Mouse (Mus musculus) midbrain, embryonic 14.5 days (tissue): Measurements from ENCODE around the gene Phex. TPM values are rescaled to one million over a fixed set of nuclear protein-coding genes. Genes with fewer than 3 reads are reported as not detected.

Experiments used
- ATAC-seq: fragments of 200-750 bp; cut with Nextera tagmentation; 2 replicates; pipeline ENCODE4 v1.8.0; 2017; ENCODE audit warnings: moderate number of reproducible peaks, moderate library complexity; ENCODE audit not compliant: low FRiP score, low TSS enrichment
- DNase-seq: peaks from one replicate; pipeline ENCODE4 v3.0.0-alpha.2; 2015
- H3K27ac ChIP-seq: fragments of 300-500 bp; sonication (generic); replicated peaks from 2 replicates; pipeline ENCODE4 v1.5.1; 2014; ENCODE audit warnings: mild to moderate bottlenecking, low read depth, low read length, moderate library complexity
- H3K27me3 ChIP-seq: fragments of 300-500 bp; sonication (generic); 2 replicates; pipeline ENCODE4 v1.6.1; 2014; ENCODE audit warnings: low read length, control low read depth, mixed read lengths; ENCODE audit not compliant: control insufficient read depth, insufficient read depth
- H3K36me3 ChIP-seq: fragments of 300-500 bp; sonication (generic); 2 replicates; pipeline ENCODE4 v1.6.1; 2014; ENCODE audit warnings: low read length, control low read depth; ENCODE audit not compliant: control insufficient read depth, insufficient read depth
- H3K4me1 ChIP-seq: fragments of 300-500 bp; sonication (generic); 2 replicates; pipeline ENCODE4 v1.6.1; 2014; ENCODE audit warnings: mild to moderate bottlenecking, antibody characterized with exemption, low read length, control low read depth; ENCODE audit not compliant: control insufficient read depth, insufficient read depth
- H3K4me2 ChIP-seq: fragments of 300-500 bp; sonication (generic); 2 replicates; pipeline ENCODE4 v1.6.1; 2014; ENCODE audit warnings: mild to moderate bottlenecking, low read length, moderate library complexity
- H3K4me3 ChIP-seq: fragments of 300-500 bp; sonication (generic); replicated peaks from 2 replicates; pipeline ENCODE4 v1.5.1; 2014; ENCODE audit warnings: low read depth, low read length
- H3K9ac ChIP-seq: fragments of 300-500 bp; sonication (generic); replicated peaks from 2 replicates; pipeline ENCODE4 v1.6.1; 2014; ENCODE audit warnings: mild to moderate bottlenecking, low read length, moderate library complexity
- H3K9me3 ChIP-seq: fragments of 300-500 bp; sonication (generic); 2 replicates; pipeline ENCODE4 v1.6.1; 2016; ENCODE audit warnings: low read length, control low read depth, mixed read lengths; ENCODE audit not compliant: control insufficient read depth
- WGBS: fragments of 180-500 bp; shearing (Covaris S2); extraction: QIAGEN DNeasy Blood & Tissue Kit; methylation state at CpG from one replicate; pipeline ENCODE4 v1.1.7; 2014; 5-methylcytosine and 5-hydroxymethylcytosine counted together
- polyA plus RNA-seq: library from polyadenylated mRNA; unstranded; fragments of >200 nt; fragmentation: Nextera tagmentation; extraction: Ambion mirVana; gene quantifications from 2 replicates; pipeline ENCODE4 v1.2.1, GENCODE M21; 2014

Phex gene
- polyA plus RNA-seq, 1 experiment from 2014 or later, result 0.67 TPM

DNA sequence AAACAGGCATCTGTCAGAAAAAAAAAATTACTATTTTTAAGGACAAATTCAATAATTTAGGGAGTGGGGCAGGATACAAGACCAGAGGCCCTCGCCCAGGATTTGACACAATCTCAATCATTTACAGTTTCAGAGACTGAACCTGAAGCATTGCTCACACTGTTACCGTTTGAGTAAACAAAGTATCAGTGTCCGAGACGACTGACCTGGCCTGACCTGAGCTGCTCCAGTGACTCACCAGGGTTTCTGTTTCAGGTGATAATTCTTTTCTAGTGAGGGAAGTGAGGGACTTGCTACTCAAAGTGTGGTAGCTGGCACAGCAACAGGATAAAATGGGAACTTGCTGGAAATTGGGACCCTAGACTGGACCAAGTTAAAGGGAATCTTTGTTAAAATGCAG lies 80.4 kb downstream of the Phex start:
- no peak for ATAC-seq

DNA sequence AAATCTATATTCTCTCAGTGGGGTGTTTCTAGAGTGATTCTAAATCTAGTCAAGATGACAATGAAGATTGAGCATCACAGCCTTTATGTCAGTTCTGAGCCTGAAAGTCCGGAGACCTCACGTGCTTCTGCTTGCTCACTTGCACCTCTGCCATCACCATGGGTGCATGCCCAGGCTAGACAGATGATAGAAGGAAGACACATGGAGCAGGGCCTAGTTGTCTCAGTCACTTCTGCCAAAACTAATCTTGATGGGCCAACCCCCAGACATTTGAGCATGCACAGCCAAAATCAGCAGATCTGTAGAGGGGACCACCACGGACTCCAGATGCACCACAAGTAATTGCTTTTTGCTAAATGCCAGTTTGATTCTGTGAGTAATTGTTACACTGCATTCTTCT lies 85.3 kb downstream of the Phex start:
- no peak overlapping the region for H3K4me3 ChIP-seq
- ATAC-seq, result no peak
- no peaks in the 10 kb centered on the region for H3K9me3 ChIP-seq
- no peaks in the 10 kb centered on the region for H3K4me1 ChIP-seq
- H3K36me3 ChIP-seq, result no peaks in the 10 kb centered on the region
- WGBS, result 88% methylated on average over 3 of the region's 3 CpGs
- no peak overlapping the region for H3K9ac ChIP-seq
- no peak overlapping the region for H3K27ac ChIP-seq
- no peak overlapping the region for H3K4me2 ChIP-seq
- no peak for DNase-seq
- H3K27me3 ChIP-seq, result no peaks in the 10 kb centered on the region

More for the DNA sequence above, 80.4 kb downstream of the Phex start:
- H3K36me3 ChIP-seq, result no peaks in the 10 kb centered on the region
- no peak overlapping the region for H3K4me2 ChIP-seq
- no peak overlapping the region for H3K4me3 ChIP-seq
- 61% methylated on average over 4 of the region's 4 CpGs for WGBS
- no peak overlapping the region for H3K27ac ChIP-seq
- no peak overlapping the region for H3K9ac ChIP-seq
- no peak for DNase-seq
- H3K9me3 ChIP-seq, result no peaks in the 10 kb centered on the region
- no peaks in the 10 kb centered on the region for H3K27me3 ChIP-seq
- no peaks in the 10 kb centered on the region for H3K4me1 ChIP-seq

DNA sequence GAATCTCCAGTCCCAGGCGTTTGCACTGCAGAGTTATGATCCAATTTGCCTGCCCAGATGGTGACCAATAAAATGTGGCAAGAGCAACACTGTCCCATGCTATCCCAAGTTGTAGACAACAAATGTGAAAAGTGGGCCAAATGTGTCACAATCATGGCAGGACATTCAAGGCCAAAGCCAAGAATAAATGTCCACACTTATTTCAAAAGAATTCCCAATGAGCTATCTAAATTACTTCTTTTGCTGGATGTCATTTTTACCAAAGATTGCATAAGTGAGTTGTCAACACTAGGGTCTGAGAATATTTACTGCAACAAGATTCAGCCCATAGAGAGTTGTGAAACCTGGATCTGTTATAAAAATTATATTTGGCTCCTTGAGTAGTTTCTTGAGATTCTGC lies 86.7 kb downstream of the Phex start:
- Histone ChIP-seq H3K36me3 (no peaks in the 10 kb centered on the region), H3K4me1 (no peaks in the 10 kb centered on the region), H3K27me3 (no peaks in the 10 kb centered on the region), H3K4me3 (no peak overlapping the region), H3K9ac (no peak overlapping the region), H3K27ac (no peak overlapping the region), H3K4me2 (no peak overlapping the region), H3K9me3 (no peaks in the 10 kb centered on the region)
- DNase-seq (no peak), ATAC-seq (no peak)
- WGBS, result 61% methylated on average over 1 of the region's 1 CpGs

DNA sequence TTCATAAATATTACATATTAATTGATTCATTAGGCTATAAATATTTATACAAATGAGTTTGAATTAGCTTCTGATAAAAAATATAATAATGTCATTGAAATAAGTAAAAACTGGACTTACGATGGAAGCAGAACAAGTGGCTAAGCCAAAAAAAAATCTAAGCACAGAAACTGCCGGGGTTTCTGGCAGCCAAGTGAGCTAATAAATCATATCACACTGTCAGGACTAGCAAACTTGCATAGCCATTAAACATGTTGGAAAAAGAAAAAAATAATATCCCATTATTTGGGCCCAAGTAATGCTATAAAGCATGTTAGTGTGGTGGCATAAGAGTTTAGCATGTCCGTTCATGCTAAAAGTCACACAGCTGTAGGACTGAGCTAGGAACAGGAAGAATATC lies 87.4 kb downstream of the Phex start:
- no peaks in the 10 kb centered on the region for H3K9me3 ChIP-seq
- DNase-seq (no peak), ATAC-seq (no peak)
- H3K9ac ChIP-seq, result no peak overlapping the region
- H3K27ac ChIP-seq, result no peak overlapping the region
- H3K4me2 ChIP-seq, result no peak overlapping the region
- H3K36me3 ChIP-seq, result no peaks in the 10 kb centered on the region
- H3K4me3 ChIP-seq, result no peak overlapping the region
- no peaks in the 10 kb centered on the region for H3K27me3 ChIP-seq
- no peaks in the 10 kb centered on the region for H3K4me1 ChIP-seq
- 94% methylated on average over 3 of the region's 3 CpGs for WGBS

DNA sequence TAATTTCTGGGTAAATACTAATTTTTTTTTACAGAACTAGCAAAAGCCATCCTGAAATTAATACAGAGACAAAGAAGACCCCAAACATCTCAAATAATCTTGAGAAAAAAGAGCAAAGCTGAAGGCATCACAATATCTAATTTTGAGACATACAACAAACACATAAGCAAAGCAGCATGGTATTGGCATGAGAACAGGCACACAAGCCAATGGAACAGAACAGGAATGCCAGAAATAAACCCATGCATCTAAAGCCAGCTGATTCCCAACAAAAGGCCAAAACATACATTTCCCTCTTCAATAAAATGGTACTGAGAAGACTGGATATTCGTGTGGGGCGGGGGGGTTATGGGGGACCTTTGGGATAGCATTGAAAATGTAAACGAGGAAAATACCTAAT lies 90.7 kb downstream of the Phex start:
- no peak overlapping the region for H3K4me2 ChIP-seq
- no peak for ATAC-seq
- H3K4me3 ChIP-seq, result no peak overlapping the region
- no peaks in the 10 kb centered on the region for H3K36me3 ChIP-seq
- H3K9ac ChIP-seq, result no peak overlapping the region
- no peaks in the 10 kb centered on the region for H3K9me3 ChIP-seq
- WGBS, result 91% methylated on average over 3 of the region's 3 CpGs
- DNase-seq, result no peak
- H3K4me1 ChIP-seq, result no peaks in the 10 kb centered on the region
- no peaks in the 10 kb centered on the region for H3K27me3 ChIP-seq
- no peak overlapping the region for H3K27ac ChIP-seq

DNA sequence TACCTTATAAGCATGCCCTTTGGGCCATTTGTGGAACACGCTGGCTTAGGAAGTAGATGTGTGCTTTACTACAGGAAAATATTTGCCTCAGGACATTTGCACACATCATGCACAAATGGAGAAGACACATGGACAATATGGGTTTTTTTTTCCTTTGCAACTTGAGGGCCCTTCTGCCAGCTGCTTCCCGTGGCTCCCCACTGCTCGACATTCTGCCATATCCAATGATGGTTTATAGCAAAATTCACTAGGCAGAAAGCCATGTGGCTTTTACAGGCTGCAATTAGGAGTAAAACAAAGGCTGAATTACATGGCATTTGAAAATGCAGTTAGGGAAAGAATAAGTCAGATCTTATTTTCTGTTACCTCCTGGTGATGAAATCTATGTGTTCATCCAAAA lies 104.8 kb downstream of the Phex start:
- Histone ChIP-seq H3K4me1 (no peaks in the 10 kb centered on the region), H3K9me3 (no peaks in the 10 kb centered on the region), H3K4me2 (no peak overlapping the region), H3K27me3 (no peaks in the 10 kb centered on the region), H3K36me3 (no peaks in the 10 kb centered on the region), H3K4me3 (no peak overlapping the region), H3K27ac (no peak overlapping the region), H3K9ac (no peak overlapping the region)
- WGBS, result 66% methylated on average over 3 of the region's 3 CpGs
- ATAC-seq (no peak), DNase-seq (no peak)

DNA sequence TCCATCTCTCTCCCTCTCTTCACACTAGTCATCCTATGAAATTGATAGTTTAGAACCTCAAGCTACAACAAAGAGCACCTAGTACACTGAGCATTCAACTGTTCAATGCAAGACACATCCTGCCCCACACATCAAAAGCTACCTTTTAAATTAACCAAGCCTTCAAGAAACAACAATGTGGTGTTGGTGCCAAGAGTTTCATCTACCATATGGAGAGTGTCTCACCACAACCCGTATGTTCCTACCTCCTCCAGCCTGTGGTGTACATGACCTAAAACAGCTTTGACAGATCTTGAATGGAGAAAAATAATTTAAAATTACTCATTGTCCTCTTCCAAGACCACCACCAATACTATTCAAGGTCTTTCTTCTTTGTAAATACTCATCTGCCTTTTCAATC lies 106.9 kb downstream of the Phex start:
- H3K36me3 ChIP-seq, result no peaks in the 10 kb centered on the region
- H3K4me2 ChIP-seq, result no peak overlapping the region
- H3K9ac ChIP-seq, result no peak overlapping the region
- no peak for DNase-seq
- H3K4me3 ChIP-seq, result no peak overlapping the region
- H3K4me1 ChIP-seq, result no peaks in the 10 kb centered on the region
- no peaks in the 10 kb centered on the region for H3K9me3 ChIP-seq
- WGBS, result 78% methylated on average over 1 of the region's 1 CpGs
- H3K27ac ChIP-seq, result no peak overlapping the region
- no peaks in the 10 kb centered on the region for H3K27me3 ChIP-seq
- no peak for ATAC-seq

DNA sequence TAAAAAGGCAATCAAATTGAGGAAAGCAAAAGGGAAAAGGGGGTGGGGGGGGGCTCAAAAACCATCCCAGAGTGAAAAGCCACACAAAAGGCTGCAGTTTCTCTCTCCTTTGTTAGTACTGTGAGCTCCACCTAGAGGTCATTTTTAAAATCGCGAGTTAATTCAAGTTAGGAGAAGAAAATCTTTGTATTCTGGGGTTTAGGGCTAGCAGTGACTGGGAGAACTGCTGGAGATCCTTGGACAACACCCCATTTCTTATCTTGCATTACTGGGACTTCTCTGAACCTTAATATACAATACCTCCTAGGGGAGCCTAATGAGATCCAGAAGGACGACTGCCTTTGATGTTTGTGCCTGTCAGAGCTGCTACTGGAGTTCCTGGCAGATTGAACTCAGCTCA lies 107.7 kb downstream of the Phex start:
- 9% methylated on average over 3 of the region's 3 CpGs for WGBS
- Histone ChIP-seq H3K4me1 (no peaks in the 10 kb centered on the region), H3K9me3 (no peaks in the 10 kb centered on the region), H3K27ac (peak overlapping the region; percentile 64), H3K4me3 (no peak overlapping the region), H3K4me2 (no peak overlapping the region), H3K9ac (no peak overlapping the region), H3K27me3 (no peaks in the 10 kb centered on the region), H3K36me3 (no peaks in the 10 kb centered on the region)
- DNase-seq (peak; percentile 88), ATAC-seq (peak; percentile 46; the same call in 1 of the 2 replicates)

DNA sequence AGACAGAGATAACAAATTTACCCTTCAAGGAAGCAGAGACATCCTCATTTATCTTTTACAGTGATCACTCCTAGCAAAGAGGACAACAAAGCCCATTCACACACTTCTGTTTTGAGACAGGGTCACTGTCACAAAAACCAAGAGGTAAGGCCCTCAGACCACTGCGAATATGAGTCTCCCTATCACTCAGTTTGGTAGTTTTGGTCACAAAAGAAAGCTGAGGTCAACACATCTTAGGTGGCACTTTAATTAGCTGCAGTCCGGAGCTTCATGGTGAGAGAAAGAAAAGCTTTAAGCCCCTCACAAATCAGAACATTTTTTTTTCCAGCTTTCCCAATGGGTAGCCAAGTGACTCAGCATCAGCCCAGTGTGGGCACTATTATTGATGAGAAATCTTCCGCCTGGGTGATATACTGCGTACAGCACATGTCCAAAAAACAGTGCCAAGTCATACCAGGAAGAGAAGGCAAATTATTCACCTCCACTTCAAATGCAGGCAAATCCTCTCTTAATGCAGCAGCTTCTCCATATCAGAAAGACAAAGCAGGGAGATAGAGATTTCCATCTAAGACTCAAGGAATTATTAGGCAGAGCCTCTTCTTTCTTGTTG lies 108.2 kb downstream of the Phex start:
- H3K9me3 ChIP-seq, result no peaks in the 10 kb centered on the region
- no peaks in the 10 kb centered on the region for H3K27me3 ChIP-seq
- H3K4me3 ChIP-seq, result no peak overlapping the region
- 26% methylated on average over 4 of the region's 4 CpGs for WGBS
- H3K4me2 ChIP-seq, result no peak overlapping the region
- no peak for DNase-seq
- H3K9ac ChIP-seq, result no peak overlapping the region
- peak overlapping the region; percentile 64 for H3K27ac ChIP-seq
- H3K36me3 ChIP-seq, result no peaks in the 10 kb centered on the region
- ATAC-seq, result peak; percentile 62; the same call in 1 of the 2 replicates
- H3K4me1 ChIP-seq, result no peaks in the 10 kb centered on the region
